Mouse (Mus musculus) cerebellum, adult 2 months (tissue): ENCODE measurements around the gene Rusc2.

Source experiments
- CTCF ChIP-seq: fragments of 200-500 bp; IDR thresholded peaks from 2 replicates; pipeline ENCODE4 v1.5.1; 2011; ENCODE audit warnings: low read depth, mild to moderate bottlenecking, control low read depth, low read length, moderate library complexity, borderline replicate concordance; ENCODE audit not compliant: insufficient read depth
- POLR2A ChIP-seq: fragments of 200-500 bp; IDR thresholded peaks from 2 replicates; pipeline ENCODE4 v1.6.1; 2011; ENCODE audit warnings: low read length, control low read depth, borderline replicate concordance; ENCODE audit not compliant: insufficient read depth

DNA sequence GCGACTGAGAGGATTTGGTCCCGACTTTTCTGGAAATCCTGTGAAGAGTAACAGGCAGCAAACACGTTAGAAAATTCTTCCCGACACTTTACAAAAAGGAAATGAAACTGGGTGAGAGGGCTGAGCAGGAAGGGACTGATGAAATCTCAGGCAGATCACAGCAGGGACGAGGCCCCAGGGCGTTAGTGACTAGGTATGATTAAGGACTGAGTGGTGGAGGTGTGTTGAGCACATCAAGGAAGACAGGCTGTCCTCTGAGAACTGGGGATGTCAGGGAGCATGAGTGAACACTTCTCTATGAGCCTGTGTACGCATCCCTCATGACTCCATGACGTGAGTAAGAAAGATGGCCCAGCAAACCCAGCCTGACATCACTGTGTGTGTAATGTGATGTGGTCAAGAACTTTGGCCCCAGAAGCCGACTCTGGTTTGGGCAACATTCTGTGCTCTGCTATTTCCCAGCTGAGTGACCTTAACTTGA, 38.1 kb downstream of the Rusc2 start:
- no peak for TF ChIP-seq CTCF
- TF ChIP-seq POLR2A: no peak
